Mouse (Mus musculus) kidney, postnatal 25 days (tissue): ENCODE measurements around the gene Bean1.
A peak's percentile ranks its signal among the peaks of the same experiment; 100 is the strongest.
"Not testable (repeated sequence)": the region's sequence is repeated elsewhere in the genome, so short reads cannot be mapped to it uniquely, and the experiment has no call there.

Experiments used
- DNase-seq, 2 experiments: peaks; one replicate each; pipeline ENCODE4 v3.0.0; 2021; ENCODE audit warnings: mixed read lengths in 2 of 2

The Bean1 gene

DNA sequence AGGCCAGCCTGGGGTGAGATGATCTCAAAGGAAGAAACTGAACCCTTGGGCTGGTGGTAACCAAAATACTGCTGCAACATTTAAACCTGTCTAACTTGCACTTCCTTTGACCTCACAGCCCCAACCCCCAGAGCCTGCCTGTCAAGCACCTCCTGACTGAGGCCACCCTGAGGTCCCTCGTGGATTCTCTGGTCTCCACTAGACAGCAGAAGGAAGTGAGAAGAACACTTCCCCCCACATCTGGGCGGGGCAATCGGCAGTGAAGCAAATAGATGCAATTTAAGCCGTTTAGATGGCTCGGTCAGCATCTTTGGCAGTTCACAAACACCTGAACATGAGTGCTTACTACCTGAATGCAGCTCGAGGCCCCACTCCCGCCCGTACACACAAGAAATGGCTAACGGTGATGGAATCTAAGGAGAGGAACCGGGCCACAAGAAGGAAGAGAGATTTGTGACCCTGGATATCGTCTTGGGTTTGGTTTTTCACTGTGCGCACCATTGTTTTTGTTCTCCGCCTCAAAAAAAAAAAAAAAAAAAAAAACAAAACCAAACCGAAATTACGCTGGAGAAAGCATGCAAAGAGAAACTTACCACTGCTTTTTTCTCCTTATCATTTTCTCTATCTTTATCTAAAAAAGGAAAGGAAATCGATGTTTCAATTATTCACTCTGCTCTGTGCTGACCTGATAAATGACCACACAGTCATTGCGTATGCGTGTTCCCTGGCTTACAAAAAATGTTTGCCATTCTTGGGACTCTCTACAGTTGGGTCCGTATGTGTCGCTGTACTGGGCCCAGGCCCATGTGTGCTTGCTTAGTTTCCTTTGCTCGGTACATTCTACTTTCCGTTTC lies 77.0 kb downstream of the Bean1 start:
- DNase-seq = peak; percentile 37 to 63

- peak in 1 of 2 experiments; percentile 47 for DNase-seq
These were observed 77.7 kb downstream of the Bean1 start for GRCm38 (mm10) chr8:104247908-104248275.

DNA sequence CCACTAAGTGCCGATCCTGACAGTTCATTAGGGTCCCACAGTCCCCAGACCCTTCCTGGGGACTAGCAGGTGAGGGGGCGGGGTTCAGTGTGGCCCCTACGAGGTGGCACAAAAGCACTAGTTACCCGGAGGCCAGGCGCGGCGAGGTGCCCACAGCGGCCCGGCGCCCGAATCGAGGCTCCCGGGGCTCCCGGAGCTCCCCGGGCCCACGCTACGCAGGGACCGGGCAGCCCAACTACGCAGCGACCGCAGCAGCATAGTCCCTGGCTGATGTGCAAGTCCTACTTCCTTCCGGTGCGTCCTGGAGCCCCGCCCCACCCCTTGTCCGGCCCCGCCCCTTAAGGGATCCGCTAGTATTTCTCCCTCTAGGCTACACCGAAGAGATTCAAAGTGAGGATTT lies 78.0 kb downstream of the Bean1 start, which contains the start of gene Tk2:
TSS of gene Tk2 (minus strand) at position 283 of the 400 bp plus-strand sequence.
- DNase-seq = peak; percentile 84 to 90

- DNase-seq = no peak
These were observed 79.3 kb downstream of the Bean1 start for GRCm38 (mm10) chr8:104249442-104249996.

DNA sequence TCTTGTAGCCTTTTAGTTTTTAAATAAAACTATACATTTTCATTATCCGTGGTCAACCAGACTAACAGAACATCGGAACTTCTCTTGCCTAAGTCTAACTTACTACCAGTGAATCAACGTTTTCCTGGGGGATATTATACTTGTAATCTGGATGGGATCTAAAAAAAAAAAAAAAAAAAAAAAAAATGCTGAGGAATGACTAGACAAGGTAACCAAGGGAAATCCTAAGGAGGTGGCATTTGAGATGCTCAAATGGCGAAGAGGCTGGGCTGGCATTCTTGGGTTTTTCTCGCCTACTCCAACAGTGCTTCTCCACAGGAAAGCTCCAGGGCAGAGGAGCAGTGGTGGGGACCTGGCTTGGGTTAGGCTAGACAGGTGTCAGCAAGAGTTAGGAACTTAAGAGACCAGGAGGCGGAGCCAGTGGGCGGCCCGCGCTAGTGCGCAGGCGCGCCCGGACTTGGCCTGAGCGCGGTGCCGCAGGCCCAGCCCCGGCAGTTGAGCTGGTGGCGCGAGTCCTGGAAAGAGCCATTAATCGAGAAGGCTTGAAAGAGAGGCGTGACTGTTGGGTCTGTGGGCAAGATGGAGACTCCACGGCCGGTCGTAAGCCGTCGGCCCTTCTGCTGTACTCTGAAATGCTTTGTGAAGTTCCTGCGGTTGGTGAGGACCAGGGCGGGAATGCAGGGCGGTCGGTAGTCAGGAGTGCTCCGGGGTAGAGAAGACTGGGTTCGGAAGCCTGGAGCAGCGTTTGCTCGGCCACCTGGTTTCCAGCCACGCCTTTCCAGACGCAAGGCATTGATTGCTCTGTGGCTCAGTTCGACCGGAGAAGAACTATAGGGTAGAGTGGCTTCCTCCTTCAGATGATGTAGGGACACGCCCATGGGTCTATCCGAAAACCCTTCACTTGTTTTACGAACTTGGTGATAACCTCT lies 80.5 kb downstream of the Bean1 start, which contains the start of gene Cklf:
TSS of gene Cklf (plus strand) at position 423 of the 929 bp plus-strand sequence.
- DNase-seq = peak; percentile 92 to 94

GRCm38 (mm10) chr8:104251461-104251860 lies 81.2 kb downstream of the Bean1 start:
- peak; percentile 30 to 69 for DNase-seq

GRCm38 (mm10) chr8:104253016-104253415 lies 82.8 kb downstream of the Bean1 start:
- peak in 1 of 2 experiments; percentile 37 for DNase-seq

- DNase-seq = not testable (repeated sequence)
These were observed 91.6 kb downstream of the Bean1 start for GRCm38 (mm10) chr8:104261802-104262201.

DNA sequence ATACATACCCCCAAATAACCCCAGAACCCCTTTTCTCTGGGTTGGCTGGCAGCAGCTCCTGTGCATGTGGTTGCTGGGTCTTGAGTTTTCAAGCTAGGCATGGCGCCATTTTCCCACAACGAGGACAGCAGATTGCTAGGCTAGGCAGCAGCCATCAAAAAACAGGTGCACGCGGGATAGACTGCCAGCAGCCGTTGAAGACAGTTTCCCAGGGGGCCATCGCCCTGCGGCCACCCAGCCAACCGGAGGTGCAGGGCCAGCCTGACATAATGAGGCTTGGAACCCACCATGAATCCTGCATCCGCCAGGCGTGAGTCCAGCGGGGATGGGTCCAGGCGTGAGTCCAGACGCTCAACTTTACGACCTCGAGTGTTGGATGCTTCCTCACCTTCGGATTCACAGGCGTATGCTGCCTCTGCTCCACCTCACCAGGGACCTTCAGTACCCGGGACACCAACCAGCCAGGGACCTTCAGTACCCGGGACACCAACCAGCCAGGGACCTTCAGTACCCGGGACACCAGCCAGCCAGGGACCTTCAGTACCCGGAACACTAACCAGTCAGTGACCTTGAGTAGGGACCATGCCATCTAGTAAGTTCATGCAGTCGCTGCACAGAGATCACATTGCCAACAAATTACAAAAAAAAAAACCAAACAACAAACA lies 94.2 kb downstream of the Bean1 start:
- not testable (repeated sequence) for DNase-seq

DNA sequence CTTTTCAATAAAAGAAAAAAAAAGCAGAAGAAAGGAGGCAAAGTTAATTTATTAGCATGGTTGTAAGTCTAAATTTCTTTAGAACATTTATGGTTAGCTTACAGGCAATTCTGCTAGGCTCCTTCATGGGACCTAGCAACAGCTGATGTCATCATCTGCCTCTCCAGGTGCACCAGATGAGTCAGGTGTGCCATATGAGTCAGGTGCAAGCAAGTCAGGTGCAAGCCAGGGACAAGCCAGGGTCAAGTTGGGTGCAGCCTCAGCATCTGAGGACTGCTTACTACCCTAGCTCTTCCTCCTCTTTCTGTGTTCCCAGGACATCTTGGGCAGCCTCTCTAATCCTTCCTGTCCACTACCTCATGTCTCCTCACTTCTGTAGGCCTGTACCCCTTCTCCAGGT lies 98.1 kb downstream of the Bean1 start:
- DNase-seq = no peak
